Mouse (Mus musculus) monocyte, adult 2 months (primary cell): Measurements from ENCODE around the gene Slmap.
"Not testable (repeated sequence)": the region's sequence is repeated elsewhere in the genome, so short reads cannot be mapped to it uniquely, and the experiment has no call there.

ENCODE experiments used
- DNase-seq, 2 experiments: peaks; one replicate each; pipeline ENCODE4 v3.0.0; 2022; ENCODE audit warnings: low spot score in 2 of 2, low read depth in 1 of 2

Slmap gene

DNA sequence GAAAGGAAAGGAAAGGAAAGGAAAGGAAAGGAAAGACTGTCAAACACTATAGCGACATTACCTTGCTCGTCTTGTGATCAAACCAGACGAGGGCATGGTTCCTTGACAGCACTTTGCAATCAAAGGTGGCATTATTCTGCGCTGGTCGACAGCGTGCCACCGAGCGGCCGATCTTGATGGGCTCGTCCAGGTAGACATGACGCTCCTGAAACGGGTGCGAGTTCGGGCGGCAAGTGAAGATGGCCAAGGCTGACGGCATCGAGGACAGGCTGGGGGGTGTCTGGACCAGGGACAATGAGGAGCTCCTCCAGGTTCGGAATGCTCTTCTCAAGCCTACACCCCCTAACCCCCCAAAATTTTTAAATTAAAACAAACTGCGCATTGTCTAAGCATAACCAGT lies 1.5 kb downstream of the Slmap start:
- DNase-seq = no peak

GRCm38 (mm10) chr14:26532752-26533151 lies 2.0 kb downstream of the Slmap start:
- no peak for DNase-seq

DNA sequence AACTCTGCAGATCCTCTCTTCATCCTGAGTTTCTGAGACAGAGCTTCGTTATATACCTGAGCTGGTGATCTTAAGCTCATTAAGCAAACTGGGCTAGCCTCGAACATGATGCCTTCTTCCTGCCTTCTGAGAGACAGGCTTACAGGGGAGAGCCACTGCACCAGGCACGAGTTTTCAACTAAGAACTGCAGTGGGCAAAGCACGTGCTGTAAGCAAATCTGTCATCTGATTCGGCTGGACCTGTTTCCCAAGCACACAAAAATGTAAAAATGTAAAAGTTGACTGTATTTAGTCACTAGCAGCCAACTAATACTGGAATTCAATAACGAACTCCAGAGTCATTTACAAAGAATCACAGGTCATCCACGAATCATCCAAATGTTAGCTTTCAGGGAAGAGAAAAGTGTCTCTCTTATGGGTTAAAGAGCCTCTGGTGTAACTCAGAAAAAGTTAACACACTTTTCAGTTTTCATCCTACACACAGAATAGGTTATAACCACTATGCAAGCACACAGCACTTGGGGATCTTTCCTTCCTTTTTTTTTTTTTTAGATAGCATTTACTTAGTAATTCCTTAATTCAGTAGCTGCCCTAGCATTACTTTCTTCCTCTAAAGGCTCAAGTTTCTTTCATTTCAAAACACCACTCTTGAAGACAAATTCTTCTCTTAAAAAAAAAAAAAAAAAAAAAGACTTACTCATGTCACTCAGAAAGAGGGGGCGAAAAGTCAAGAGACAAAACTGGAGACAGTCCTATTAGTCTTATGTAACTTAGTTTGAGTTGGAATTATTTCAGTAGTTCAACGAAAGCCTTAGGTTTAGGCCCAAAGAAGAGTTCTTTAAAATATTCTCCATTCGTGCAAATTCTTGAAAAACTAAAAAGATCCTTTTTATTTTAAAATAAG lies 3.1 kb downstream of the Slmap start:
- no peak for DNase-seq

GRCm38 (mm10) chr14:26530350-26530749 lies 4.4 kb downstream of the Slmap start:
- DNase-seq = no peak

- no peak for DNase-seq
These were observed 6.4 kb downstream of the Slmap start for GRCm38 (mm10) chr14:26528296-26528695.

DNA sequence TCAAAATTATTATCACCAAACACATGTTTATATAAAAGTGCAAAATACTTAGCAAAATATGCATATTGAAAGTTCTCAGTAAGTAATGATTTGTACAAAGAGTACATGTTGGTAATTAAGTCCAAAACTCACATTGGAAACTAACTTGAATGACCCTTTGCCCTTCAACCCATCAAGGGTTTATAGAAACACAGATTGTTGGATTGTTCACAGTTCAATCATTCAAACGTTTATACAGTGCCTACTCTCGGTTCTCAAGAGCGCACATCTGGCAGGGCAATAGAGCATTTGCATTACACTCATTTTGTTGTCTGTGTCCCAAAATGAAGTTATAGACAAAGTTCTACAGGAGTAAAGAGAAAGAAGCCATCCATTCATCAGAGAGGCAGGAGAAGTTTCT lies 8.8 kb downstream of the Slmap start:
- DNase-seq = no peak

- no peak for DNase-seq
These were observed 11.6 kb downstream of the Slmap start for GRCm38 (mm10) chr14:26523082-26523481.

GRCm38 (mm10) chr14:26519831-26520230 lies 14.9 kb downstream of the Slmap start:
- DNase-seq = no peak

- no peak for DNase-seq
These were observed 16.9 kb downstream of the Slmap start for GRCm38 (mm10) chr14:26517843-26518242.

- DNase-seq = not testable (repeated sequence)
These were observed 18.5 kb downstream of the Slmap start for GRCm38 (mm10) chr14:26516232-26516631.

- no peak for DNase-seq
These were observed 18.9 kb downstream of the Slmap start for GRCm38 (mm10) chr14:26515802-26516201.

DNA sequence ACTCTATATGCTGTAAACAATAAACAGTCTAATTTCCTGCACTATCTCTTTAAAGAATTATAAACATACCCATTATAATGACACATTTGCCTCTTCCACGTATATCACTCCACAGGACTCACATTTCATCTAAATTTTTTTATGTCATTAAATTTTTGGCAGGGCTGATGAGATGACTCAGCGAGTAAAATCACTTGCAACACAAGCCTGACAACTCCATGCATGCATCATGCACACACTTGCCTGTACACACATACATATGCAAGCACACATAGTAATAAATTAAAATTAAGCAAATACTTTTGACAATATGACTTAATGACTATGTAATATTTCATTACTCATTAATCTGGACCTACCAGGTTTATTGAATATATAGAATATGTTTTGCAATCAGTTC lies 24.2 kb downstream of the Slmap start:
- DNase-seq = no peak

GRCm38 (mm10) chr14:26508150-26508549 lies 26.6 kb downstream of the Slmap start:
- no peak for DNase-seq

DNA sequence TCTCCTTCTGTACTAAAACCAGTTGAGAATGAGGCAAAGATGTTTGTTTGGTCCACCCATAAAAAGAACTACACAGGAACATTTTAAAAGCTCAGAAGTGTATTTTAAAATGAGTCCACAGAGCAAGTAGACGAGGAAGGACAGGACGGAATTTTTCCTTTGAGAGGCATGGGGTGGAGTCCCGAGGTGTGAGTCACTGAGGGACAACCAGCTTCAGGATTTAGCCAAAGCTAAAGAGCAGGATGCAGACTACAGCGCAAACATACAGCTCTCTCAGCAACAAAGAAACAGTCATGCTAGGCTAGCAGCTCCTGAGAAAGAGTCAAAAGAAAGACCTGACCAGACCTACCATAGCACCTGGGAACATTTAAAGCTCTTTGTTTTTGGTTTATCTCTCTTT lies 27.4 kb downstream of the Slmap start:
- no peak for DNase-seq

DNA sequence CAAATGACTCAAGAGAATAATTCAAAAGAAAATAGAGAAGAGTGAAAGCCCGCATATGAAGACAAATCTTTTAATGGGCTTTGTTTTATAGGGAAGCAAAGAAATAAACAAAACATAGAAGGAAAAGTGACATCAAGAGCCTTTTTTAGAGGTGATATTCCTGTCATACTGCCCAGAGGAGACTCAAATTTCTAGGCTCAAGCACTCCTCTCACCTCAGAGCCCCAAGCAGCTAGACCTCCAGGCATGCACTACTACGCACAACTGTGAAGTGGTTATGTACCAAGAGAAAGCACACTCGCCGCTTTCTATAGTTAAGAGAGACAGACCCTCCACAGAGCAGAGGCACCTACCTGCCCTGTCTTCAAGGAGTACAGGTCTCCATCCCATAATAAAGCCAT lies 30.2 kb downstream of the Slmap start:
- DNase-seq = no peak

- DNase-seq = no peak
These were observed 34.4 kb downstream of the Slmap start for GRCm38 (mm10) chr14:26500136-26500933.

DNA sequence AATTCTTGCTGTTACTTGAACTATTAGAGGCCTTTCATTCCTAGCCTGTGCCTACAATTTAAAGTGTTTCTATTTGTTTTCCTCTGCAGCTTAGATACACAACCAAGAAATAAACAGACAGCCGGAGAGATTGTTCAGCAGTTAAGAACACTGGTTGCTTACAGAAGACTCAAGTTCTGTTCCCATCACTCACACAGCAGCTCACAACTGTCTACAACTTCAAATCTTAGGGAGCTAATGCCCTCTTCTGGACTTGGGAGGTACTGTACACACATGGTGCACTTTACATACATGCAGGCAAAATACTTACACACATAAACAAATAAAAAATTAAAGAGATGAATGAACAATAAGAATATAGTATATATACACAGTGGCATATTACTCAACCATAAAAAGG lies 39.7 kb downstream of the Slmap start:
- no peak for DNase-seq

DNA sequence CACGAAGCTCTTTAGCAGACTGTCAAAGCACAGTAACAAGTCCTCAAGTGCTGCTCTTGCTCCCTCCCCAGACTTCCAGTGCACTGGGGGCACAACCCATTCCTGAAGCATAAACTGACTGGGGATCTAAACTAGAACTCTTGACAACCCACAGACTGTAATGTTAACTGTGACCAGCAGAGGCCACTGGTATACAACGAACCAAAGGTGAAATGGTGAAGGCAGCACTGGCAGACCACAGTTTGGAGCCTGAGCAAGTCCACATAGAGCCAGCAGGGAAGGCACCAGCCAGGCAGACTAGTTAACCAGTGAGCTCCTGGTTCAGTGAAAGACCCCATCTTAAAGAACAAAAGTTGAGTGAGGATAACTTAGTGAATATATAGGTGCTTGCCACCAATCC lies 43.6 kb downstream of the Slmap start:
- peak in 1 of 2 experiments; percentile 37 for DNase-seq

- no peak for DNase-seq
These were observed 46.3 kb downstream of the Slmap start for GRCm38 (mm10) chr14:26488329-26489020.

DNA sequence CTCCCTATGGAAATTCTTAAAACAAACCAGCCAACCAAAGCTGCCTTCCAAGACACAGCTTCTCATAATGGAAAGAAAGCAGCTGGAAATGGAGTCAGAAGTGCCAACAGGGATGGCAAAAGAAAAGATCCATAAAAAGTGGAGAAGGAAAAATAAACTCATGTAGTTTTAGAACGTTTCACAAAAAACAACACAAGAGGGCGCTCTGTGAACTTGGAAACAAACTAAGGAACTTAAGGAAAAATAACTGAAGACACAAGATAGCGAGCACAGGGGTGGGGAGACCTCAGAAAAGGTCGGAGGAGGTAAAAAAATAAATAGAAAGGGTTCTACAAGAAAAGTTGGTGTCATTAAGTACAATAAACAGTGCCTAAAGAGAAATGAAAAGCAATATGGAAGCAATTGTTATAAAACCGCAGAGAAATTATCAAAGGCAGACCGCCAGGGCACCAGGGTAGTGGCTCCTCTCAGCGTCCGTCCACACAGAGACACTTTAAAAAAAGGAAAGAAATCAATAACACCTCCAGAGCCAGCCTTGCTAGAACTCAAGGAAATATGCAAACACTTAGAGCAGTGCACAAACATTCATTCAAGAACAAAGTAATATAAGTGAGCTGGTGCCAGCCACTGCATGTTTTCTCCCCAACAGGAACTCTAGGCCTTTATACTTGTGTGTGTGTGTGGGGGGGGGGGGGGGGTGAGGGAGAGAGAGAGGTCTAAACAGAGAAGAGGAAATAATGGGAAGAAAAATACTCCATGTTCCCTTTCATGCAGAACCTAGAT lies 48.1 kb downstream of the Slmap start:
- no peak for DNase-seq

DNA sequence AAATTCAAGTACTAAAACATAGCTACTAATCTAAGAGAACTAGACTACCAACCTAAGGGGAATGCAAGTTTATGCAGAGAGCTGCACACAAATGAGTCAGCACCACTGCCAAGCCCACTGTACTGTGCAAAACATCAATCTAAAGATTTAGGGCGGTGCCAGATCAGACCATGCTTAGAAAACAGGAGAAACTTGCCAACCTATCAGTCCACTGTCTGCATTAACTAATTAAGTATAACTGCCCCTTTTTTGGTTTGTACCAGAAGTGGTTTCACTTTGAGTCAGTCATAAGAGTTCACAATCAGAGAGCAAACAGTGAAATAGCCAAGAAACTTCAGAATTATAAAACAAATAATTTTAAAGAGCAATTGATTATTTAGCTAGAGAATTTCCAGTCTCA lies 53.3 kb downstream of the Slmap start:
- DNase-seq = no peak
